Mouse (Mus musculus) G1E (cell line): ENCODE measurements around the gene Polk. TPM values are rescaled to one million over a fixed set of nuclear protein-coding genes. Genes with fewer than 3 reads are reported as not detected.

Source experiments
- ATAC-seq: 2 replicates; pipeline ENCODE4 v1.8.0; 2016; ENCODE audit warnings: mild to moderate bottlenecking; ENCODE audit not compliant: insufficient number of reproducible peaks, poor library complexity, low FRiP score, severe bottlenecking; ENCODE audit errors: extremely low read depth
- DNase-seq: peaks from one replicate; pipeline ENCODE4 v3.0.0; 2012; ENCODE audit warnings: low spot score
- H3K27me3 ChIP-seq: 2 replicates; pipeline ENCODE4 v1.6.1; 2012; ENCODE audit warnings: mild to moderate bottlenecking, low read length, inconsistent platforms; ENCODE audit not compliant: insufficient read depth
- H3K36me3 ChIP-seq: replicated peaks from 2 replicates; pipeline ENCODE3; 2012; ENCODE audit warnings: mild to moderate bottlenecking, inconsistent platforms
- H3K4me1 ChIP-seq: 2 replicates; pipeline ENCODE4 v1.6.1; 2012; ENCODE audit warnings: low read depth, low read length, inconsistent platforms, mixed read lengths; ENCODE audit not compliant: insufficient read depth
- H3K4me3 ChIP-seq: 2 replicates; pipeline ENCODE4 v1.5.1; 2012; ENCODE audit warnings: low read depth, mild to moderate bottlenecking, inconsistent platforms, low read length, moderate library complexity, mixed read lengths
- H3K9me3 ChIP-seq: replicated peaks from 2 replicates; pipeline ENCODE4 v1.6.1; 2012; ENCODE audit warnings: inconsistent platforms
- CTCF ChIP-seq: IDR thresholded peaks from 2 replicates; pipeline ENCODE4 v1.5.1; 2012; ENCODE audit warnings: low read depth, low read length, inconsistent platforms, mixed read lengths
- GATA1 ChIP-seq: IDR thresholded peaks from 2 replicates; pipeline ENCODE4 v1.6.1; 2012; ENCODE audit warnings: borderline replicate concordance, low read length, inconsistent platforms, mixed read lengths
- GATA2 ChIP-seq: IDR thresholded peaks from 2 replicates; pipeline ENCODE4 v1.6.1; 2012; ENCODE audit warnings: low read depth, low read length, inconsistent platforms, borderline replicate concordance
- POLR2AphosphoS5 ChIP-seq: IDR thresholded peaks from 2 replicates; pipeline ENCODE4 v1.6.1; 2012; ENCODE audit warnings: low read depth, low read length, inconsistent platforms; ENCODE audit not compliant: insufficient replicate concordance
- TAL1 ChIP-seq: conservative IDR thresholded peaks from 2 replicates; pipeline ENCODE4 v1.6.1; 2012; ENCODE audit warnings: low read depth, low read length, inconsistent platforms, mixed read lengths
- polyA plus RNA-seq: library from polyadenylated mRNA; stranded (reverse); fragments of >175 nt; gene quantifications from 2 replicates; pipeline ENCODE4 v1.2.3, GENCODE M21; 2012
- total RNA-seq, 2 experiments: library from RNA; stranded (forward) in 1 of 2; stranded (reverse) in 1 of 2; fragments of 200-1000 nt in 1 of 2; fragments of >200 nt in 1 of 2; fragmentation: Nextera tagmentation in 1 of 2; gene quantifications; 2 replicates each; pipeline ENCODE4 v1.2.3; 2014 to 2017

Gene Polk
- total and polyA plus RNA-seq, 3 experiments = 0.72 to 49.7 (median 25.6) TPM

DNA sequence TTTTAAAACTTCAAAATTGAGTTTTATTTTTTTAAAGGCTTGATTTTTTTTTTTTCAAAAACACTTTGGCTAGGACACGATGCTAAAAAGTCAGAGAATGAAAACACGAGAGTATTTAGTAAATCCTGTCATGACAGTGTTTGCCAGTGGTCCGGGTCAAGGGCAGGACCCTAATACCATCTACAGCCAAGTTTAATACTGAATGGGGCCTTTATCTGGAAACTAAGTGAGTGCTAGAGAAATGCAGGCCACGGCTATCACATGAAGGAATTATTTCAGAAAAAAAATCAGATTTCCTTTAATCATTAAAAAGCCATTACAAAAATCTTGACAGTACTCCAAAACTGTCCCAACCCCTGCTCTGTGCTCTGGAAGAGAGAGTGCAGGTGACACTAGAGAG is 36.7 kb downstream of the Polk start:
- TF ChIP-seq GATA2 (no peak), TAL1 (no peak), CTCF (no peak), GATA1 (no peak), POLR2AphosphoS5 (no peak)
- DNase-seq (no peak), ATAC-seq (no peak)
- Histone ChIP-seq H3K4me1 (peaks cover 7% of the 10 kb centered on the region; the same call in 1 of the 2 replicates), H3K4me3 (no peak overlapping the region), H3K9me3 (no peaks in the 10 kb centered on the region), H3K36me3 (peaks cover 57% of the 10 kb centered on the region), H3K27me3 (no peaks in the 10 kb centered on the region)

DNA sequence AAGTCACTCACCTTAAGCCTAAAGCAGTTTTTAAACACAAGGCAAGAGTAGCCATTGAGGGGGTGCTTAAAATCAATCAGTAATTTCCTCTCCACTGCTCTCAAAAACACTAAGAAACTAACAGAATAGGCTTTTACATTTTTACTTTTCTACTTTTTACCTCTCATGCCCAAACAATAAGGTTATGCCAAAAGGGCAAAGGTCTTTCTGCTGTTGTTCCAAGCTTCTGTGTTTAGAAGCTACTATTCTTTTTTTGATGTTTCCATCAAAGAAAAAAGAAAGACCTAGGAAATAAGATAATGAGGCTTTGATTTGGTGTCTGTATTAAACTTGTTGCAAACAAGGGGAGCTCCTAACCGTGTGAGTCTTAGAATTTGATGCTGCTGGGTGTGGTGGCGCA is 42.5 kb downstream of the Polk start:
- Histone ChIP-seq H3K27me3 (no peaks in the 10 kb centered on the region), H3K36me3 (peaks cover 54% of the 10 kb centered on the region), H3K4me1 (no peaks in the 10 kb centered on the region), H3K4me3 (no peak overlapping the region), H3K9me3 (no peaks in the 10 kb centered on the region)
- no peak for ATAC-seq
- no peak for DNase-seq
- TF ChIP-seq GATA2 (no peak), CTCF (no peak), POLR2AphosphoS5 (no peak)

DNA sequence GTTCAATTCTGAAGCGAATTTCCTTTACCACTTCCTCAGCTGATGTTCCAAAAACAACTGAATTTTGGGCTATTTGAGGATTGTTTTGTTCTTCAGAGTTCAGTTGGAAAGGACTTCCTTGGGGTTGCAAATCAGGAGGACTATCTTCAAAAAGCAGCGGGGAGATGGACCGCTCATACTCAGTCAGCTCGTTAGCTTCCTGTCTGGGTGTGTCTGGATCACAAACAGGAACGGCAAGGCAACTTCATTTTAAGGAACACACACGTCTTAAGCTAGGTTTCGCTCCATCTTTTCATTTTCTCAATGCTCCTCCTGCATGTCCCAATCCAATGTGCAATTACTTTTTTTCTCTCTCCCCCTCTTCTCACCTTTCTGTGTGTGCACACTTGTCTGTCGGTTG is 45.7 kb downstream of the Polk start:
- TF ChIP-seq POLR2AphosphoS5 (no peak), GATA1 (no peak), GATA2 (no peak), CTCF (no peak), TAL1 (no peak)

DNA sequence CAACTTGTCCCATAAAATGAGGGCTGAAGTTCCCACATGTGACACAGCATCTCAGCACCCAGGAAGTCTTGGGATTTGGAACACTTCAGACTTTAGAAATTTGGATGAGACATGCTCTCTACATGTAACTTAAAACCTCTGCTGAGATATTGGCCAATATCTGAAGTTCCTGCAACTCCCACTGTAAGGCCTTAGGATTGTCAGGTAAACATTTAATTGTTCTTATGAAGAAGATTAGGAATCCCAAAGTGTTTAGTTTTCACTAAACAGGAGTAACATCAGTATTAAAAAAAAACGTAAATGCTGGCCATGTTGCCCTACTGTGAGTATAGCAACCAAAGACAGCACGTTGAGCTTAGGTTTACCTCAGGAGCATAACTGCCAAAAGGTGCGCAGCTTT is 51.9 kb downstream of the Polk start, which contains the start of gene Gm17622:
Gene Gm17622 (plus strand): TSS at position 301 of the 400 bp plus-strand sequence.
- peaks cover 67% of the 10 kb centered on the region for H3K36me3 ChIP-seq
- no peak for TF ChIP-seq TAL1
- no peak for TF ChIP-seq CTCF
- TF ChIP-seq GATA2 = no peak
- TF ChIP-seq GATA1 = no peak
- TF ChIP-seq POLR2AphosphoS5 = no peak
- no peaks in the 10 kb centered on the region for H3K27me3 ChIP-seq
- no peak within 1 kb of the TSS for H3K4me3 ChIP-seq
- H3K4me1 ChIP-seq = no peaks in the 10 kb centered on the region
- DNase-seq = no peak
- no peak for ATAC-seq
- H3K9me3 ChIP-seq = no peaks in the 10 kb centered on the region

More for the DNA sequence above, 45.7 kb downstream of the Polk start:
- Histone ChIP-seq H3K27me3 (no peaks in the 10 kb centered on the region), H3K4me1 (no peaks in the 10 kb centered on the region), H3K36me3 (peaks cover 56% of the 10 kb centered on the region), H3K4me3 (no peak overlapping the region), H3K9me3 (no peaks in the 10 kb centered on the region)
- DNase-seq (no peak), ATAC-seq (no peak)

DNA sequence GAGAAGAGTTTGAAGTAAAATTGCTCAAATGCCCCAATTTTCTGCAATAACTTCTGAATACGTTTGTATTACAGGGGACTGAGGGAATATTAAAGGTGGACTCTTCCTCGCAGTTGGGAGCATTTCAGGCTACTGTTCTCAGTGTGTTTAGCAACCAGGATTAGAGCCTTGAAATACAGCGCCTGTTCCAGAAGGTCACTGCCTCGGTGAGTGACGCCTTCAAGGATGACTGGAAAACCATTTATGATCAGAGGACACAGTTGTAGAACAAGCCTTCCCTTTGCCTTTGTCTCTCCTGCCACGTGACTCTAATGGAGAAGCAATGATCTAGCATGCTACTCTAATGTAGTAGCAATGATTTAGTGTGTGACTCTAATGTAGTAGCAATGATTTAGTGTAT is 54.4 kb downstream of the Polk start:
- H3K27me3 ChIP-seq = no peaks in the 10 kb centered on the region
- ATAC-seq (no peak), DNase-seq (no peak)
- no peaks in the 10 kb centered on the region for H3K9me3 ChIP-seq
- no peak overlapping the region for H3K4me3 ChIP-seq
- no peak for TF ChIP-seq TAL1
- TF ChIP-seq GATA2 = no peak
- no peak for TF ChIP-seq CTCF
- TF ChIP-seq POLR2AphosphoS5 = no peak
- no peak for TF ChIP-seq GATA1
- no peaks in the 10 kb centered on the region for H3K4me1 ChIP-seq
- H3K36me3 ChIP-seq = peaks cover 66% of the 10 kb centered on the region

DNA sequence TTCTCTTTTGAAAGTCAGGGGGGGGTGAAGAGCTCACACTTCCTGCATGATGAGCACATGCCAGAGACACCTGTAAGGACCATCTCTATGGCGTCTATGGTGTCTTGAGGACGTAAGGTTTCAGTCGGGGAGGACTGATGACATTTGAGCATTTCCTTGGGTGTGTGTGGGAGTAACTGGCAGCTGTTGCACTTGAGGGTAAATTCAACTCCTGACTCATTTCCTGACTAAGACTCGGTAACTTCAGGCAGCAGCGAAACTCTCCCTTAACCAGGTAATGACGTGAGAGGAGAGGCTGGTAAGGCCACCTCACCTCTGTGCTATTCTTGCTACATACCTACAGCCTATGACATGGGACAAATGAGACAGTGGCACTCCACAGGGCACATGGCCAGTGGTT is 55.1 kb downstream of the Polk start:
- H3K4me3 ChIP-seq = no peak overlapping the region
- DNase-seq (no peak), ATAC-seq (no peak)
- H3K9me3 ChIP-seq = no peaks in the 10 kb centered on the region
- TF ChIP-seq CTCF (no peak), POLR2AphosphoS5 (no peak), GATA2 (no peak), GATA1 (no peak), TAL1 (no peak)
- H3K4me1 ChIP-seq = no peaks in the 10 kb centered on the region
- H3K27me3 ChIP-seq = no peaks in the 10 kb centered on the region
- peaks cover 69% of the 10 kb centered on the region for H3K36me3 ChIP-seq

DNA sequence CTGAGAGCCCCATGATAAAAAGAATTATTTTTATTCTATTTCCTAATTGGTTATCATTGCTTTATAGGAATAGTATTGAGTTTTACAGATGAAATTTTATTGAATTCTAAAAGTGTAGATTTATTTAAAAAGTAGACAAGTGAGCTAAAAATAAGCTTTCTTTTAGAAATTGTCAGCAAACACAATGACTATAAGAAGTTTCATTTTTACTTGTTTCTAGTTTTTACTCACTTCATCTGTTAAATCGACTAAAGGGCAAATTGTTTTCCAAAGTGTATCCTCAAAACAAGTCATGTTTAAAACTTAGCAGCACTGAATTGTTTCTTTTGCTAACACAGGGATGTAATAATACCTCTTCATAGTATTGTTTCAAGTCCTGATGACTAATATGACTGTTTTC is 63.4 kb downstream of the Polk start:
- Histone ChIP-seq H3K4me3 (no peak overlapping the region), H3K27me3 (no peaks in the 10 kb centered on the region), H3K9me3 (no peaks in the 10 kb centered on the region), H3K4me1 (no peaks in the 10 kb centered on the region), H3K36me3 (peaks cover 29% of the 10 kb centered on the region)
- no peak for TF ChIP-seq CTCF
- no peak for TF ChIP-seq TAL1
- no peak for TF ChIP-seq GATA2
- no peak for TF ChIP-seq POLR2AphosphoS5
- no peak for TF ChIP-seq GATA1
- ATAC-seq = no peak
- DNase-seq = no peak
